Mouse (Mus musculus): ENCODE measurements around the gene Nuf2. TPM values are rescaled to one million over a fixed set of nuclear protein-coding genes. Genes with fewer than 3 reads are reported as not detected.
"Not testable (repeated sequence)": the region's sequence is repeated elsewhere in the genome, so short reads cannot be mapped to it uniquely, and the experiment has no call there.

The Nuf2 gene
- polyA plus RNA-seq, 1 experiment from 2014 or later = 52.4 TPM

DNA sequence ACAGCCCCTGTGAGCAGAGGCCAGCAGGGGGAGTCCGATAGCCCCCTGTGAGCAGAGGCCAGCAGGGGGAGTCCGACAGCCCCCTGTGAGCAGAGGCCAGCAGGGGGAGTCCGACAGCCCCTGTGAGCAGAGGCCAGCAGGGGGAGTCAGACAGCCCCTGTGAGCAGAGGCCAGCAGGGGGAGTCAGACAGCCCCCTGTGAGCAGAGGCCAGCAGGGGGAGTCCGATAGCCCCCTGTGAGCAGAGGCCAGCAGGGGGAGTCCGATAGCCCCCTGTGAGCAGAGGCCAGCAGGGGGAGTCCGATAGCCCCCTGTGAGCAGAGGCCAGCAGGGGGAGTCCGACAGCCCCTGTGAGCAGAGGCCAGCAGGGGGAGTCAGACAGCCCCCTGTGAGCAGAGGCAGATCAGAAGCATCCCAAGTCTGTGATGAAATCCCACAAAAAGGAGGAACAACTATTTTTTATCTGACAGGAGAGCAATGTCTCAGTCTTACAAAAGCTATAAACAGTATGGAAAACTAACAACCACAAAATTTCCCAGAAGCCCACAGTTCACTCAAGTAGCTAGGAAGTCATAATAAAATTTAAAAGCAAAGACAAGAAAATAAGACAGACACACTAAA lies 13.3 kb downstream of the Nuf2 start:
- not testable (repeated sequence) for ATAC-seq; H3K4me2 ChIP-seq; H3K4me1 ChIP-seq; H3K27ac ChIP-seq; H3K9ac ChIP-seq; H3K4me3 ChIP-seq; H3K9me3 ChIP-seq (replicated peaks); H3K27me3 ChIP-seq (replicated peaks)
- WGBS (ENCODE audit: insufficient replicate concordance) = 88% methylated on average over 7 of the region's 7 CpGs
- peaks cover 88% of the 10 kb centered on the region for H3K36me3 ChIP-seq

DNA sequence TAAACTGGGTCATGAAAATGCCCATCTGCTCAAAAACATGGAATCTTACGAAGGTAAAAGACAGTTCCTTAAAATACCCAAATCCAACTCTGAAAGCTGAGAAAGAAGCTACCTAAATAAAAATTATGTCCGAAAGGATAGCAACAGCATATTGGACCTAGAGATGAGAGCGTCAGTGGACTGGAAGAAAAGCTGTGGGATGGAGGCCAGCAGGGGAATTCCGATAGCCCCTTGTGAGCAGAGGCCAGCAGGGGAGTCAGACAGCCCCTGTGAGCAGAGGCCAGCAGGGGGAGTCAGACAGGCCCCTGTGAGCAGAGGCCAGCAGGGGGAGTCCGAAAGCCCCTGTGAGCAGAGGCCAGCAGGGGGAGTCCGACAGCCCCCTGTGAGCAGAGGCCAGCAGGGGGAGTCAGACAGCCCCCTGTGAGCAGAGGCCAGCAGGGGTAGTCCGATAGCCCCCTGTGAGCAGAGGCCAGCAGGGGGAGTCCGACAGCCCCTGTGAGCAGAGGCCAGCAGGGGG lies 13.8 kb downstream of the Nuf2 start:
- no peak overlapping the region for H3K27ac ChIP-seq
- H3K36me3 ChIP-seq = peaks cover 88% of the 10 kb centered on the region
- H3K4me3 ChIP-seq = no peak overlapping the region
- no peak overlapping the region for H3K4me2 ChIP-seq
- 87% methylated on average over 8 of the region's 8 CpGs for WGBS (ENCODE audit: insufficient replicate concordance)
- no peaks in the 10 kb centered on the region for H3K9me3 ChIP-seq (replicated peaks)
- H3K4me1 ChIP-seq = no peaks in the 10 kb centered on the region
- H3K27me3 ChIP-seq (replicated peaks) = no peaks in the 10 kb centered on the region
- ATAC-seq = no peak
- no peak overlapping the region for H3K9ac ChIP-seq

DNA sequence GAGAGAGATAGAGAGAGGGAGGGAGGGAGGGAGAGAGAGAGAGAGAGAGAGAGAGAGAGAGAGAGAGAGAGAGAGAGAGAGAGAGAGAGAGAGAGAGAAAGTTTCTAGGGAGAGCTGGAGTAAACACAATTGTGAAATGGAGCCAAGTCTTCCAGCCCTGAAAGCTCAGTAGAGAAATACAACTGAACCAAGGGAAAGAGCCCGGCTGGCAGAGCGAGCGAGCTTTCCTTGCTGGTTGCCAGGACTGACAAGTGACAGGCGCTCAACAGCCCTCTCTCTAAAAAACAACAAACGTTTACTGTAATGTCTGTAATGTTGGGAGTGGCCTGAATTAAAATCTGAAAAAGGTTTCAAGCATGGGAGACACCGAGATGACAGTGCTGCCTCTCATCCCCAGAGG lies 24.9 kb downstream of the Nuf2 start:
- WGBS (ENCODE audit: insufficient replicate concordance) = 84% methylated on average over 6 of the region's 6 CpGs
- no peak overlapping the region for H3K4me3 ChIP-seq
- H3K4me1 ChIP-seq = no peaks in the 10 kb centered on the region
- no peaks in the 10 kb centered on the region for H3K9me3 ChIP-seq (replicated peaks)
- H3K27me3 ChIP-seq (replicated peaks) = no peaks in the 10 kb centered on the region
- ATAC-seq = no peak
- H3K9ac ChIP-seq = no peak overlapping the region
- H3K4me2 ChIP-seq = no peak overlapping the region
- no peak overlapping the region for H3K27ac ChIP-seq
- H3K36me3 ChIP-seq = peaks cover 98% of the 10 kb centered on the region

DNA sequence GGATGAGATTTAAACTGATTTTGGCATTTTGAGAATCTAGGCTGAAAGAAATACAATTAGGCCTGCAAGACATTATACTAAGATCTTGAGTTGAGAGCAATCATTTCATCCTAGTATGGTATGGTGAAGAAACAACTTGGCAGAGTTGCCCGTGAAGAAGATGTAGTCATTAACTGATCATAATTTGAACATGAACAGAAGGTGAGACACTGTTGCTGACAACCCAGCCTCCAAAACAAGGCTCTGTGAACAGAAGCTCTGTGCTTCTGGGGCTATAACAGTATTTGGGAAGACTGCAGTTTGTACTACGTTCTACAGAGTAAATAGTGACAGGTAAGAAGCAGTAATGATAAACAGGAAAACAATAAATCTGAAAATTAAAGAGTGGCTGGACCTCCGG lies 28.4 kb downstream of the Nuf2 start:
- H3K9ac ChIP-seq = no peak overlapping the region
- no peak overlapping the region for H3K4me3 ChIP-seq
- no peaks in the 10 kb centered on the region for H3K9me3 ChIP-seq (replicated peaks)
- H3K36me3 ChIP-seq = peaks cover 100% of the 10 kb centered on the region
- ATAC-seq = no peak
- WGBS (ENCODE audit: insufficient replicate concordance) = 91% methylated on average over 3 of the region's 3 CpGs
- H3K4me1 ChIP-seq = no peaks in the 10 kb centered on the region
- H3K27me3 ChIP-seq (replicated peaks) = no peaks in the 10 kb centered on the region
- H3K27ac ChIP-seq = no peak overlapping the region
- H3K4me2 ChIP-seq = no peak overlapping the region

DNA sequence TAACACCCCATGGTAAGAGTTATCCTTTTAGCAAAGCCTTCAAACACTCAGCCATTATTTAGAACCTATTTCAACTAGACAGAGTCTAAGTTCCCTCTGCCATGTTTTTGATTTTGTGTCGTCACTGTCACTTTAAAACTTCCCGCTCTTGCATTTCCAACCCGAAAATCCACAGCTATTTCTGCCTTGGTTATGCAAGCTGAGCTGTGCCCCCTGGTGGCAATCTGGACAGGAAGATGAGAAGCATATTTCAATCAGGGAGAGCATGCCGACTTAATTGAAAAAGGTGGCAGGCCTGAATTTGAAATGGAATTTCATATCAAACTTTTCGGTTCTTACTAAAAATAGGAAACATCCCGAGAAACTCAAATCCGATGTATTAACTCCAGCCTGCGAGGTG lies 35.6 kb downstream of the Nuf2 start:
- no peaks in the 10 kb centered on the region for H3K27me3 ChIP-seq (replicated peaks)

DNA sequence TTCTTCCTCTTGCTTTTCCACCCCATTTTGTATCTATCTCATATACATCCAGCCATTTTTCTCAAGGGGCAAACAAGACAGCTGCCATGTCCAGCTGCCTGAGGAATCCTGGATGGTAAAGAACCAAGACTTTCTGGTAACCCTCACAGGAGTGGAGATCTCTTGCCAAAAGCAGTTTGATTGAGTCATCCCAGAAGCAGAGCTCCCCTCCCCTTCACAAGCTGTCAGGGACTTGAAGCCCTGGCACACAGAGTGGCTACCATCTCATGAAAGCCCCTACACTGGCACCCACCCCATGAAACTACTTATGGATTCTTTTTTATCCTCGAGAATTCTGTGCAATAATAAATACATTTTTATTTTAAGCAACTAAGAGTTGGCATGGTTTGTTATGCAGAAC lies 39.7 kb downstream of the Nuf2 start:
- WGBS (ENCODE audit: insufficient replicate concordance) = 42% methylated on average over 1 of the region's 1 CpGs
- ATAC-seq = no peak

More for the DNA sequence above, 35.6 kb downstream of the Nuf2 start:
- no peak for ATAC-seq
- Histone ChIP-seq H3K9me3 (replicated peaks) (no peaks in the 10 kb centered on the region), H3K4me1 (no peaks in the 10 kb centered on the region), H3K9ac (no peak overlapping the region), H3K36me3 (peaks cover 58% of the 10 kb centered on the region), H3K4me2 (no peak overlapping the region), H3K27ac (no peak overlapping the region), H3K4me3 (no peak overlapping the region)
- 78% methylated on average over 8 of the region's 8 CpGs for WGBS (ENCODE audit: insufficient replicate concordance)

DNA sequence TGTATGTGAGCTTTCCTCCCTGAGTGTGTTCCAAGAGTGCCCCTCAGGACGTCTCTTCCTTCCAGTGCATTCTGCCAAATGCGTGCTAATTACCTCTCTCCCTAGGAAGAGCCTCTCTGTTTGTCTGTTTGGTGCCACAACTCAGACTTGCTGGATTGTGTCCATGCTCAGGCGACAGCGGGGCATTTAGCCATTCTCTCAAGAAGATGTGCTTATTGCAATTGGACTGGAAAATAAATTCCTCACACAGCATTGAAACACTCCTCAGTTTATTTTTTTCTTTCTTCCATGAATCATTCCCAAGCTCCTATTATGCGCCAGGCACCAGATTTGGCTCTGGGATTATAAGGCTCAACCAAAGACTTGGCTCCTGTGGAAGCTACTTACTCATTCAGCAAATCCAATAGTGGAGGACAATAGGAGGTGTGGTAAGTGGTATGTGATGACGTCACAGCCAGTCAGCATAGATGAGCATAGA lies 45.8 kb downstream of the Nuf2 start:
- WGBS (ENCODE audit: insufficient replicate concordance) = 65% methylated on average over 6 of the region's 6 CpGs
- no peak overlapping the region for H3K4me3 ChIP-seq
- no peaks in the 10 kb centered on the region for H3K4me1 ChIP-seq
- no peak for ATAC-seq
- no peaks in the 10 kb centered on the region for H3K36me3 ChIP-seq
- H3K9me3 ChIP-seq (replicated peaks) = no peaks in the 10 kb centered on the region
- H3K4me2 ChIP-seq = no peak overlapping the region
- no peak overlapping the region for H3K27ac ChIP-seq
- H3K9ac ChIP-seq = no peak overlapping the region
- H3K27me3 ChIP-seq (replicated peaks) = no peaks in the 10 kb centered on the region

More for the DNA sequence above, 39.7 kb downstream of the Nuf2 start:
- H3K9me3 ChIP-seq (replicated peaks) = no peaks in the 10 kb centered on the region
- peaks cover 18% of the 10 kb centered on the region for H3K36me3 ChIP-seq
- H3K27me3 ChIP-seq (replicated peaks) = no peaks in the 10 kb centered on the region
- no peak overlapping the region for H3K9ac ChIP-seq
- no peak overlapping the region for H3K4me3 ChIP-seq
- H3K4me2 ChIP-seq = no peak overlapping the region
- H3K27ac ChIP-seq = no peak overlapping the region
- no peaks in the 10 kb centered on the region for H3K4me1 ChIP-seq

DNA sequence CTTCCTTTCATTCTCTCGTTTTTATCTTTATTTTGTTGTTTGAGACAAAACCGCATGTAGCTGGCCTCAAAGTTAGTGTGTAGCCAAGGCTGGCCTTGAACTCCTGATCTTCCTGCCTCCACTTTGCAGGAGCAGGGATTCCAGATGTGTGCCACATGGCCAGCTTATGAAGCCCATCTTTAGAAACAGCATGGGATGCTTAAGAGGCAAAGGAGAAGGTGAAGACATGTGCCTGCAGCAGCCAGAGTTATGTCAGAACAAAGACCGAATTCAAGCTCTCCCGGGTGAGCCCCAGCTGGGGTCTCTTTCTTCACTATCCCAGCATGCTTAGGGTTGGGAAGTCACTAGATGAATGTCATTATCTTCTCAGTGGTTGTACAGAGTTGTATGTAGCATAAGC lies 46.7 kb downstream of the Nuf2 start:
- Histone ChIP-seq H3K27ac (no peak overlapping the region), H3K9ac (no peak overlapping the region), H3K9me3 (replicated peaks) (no peaks in the 10 kb centered on the region), H3K36me3 (no peaks in the 10 kb centered on the region), H3K4me3 (no peak overlapping the region), H3K27me3 (replicated peaks) (no peaks in the 10 kb centered on the region), H3K4me2 (no peak overlapping the region), H3K4me1 (no peaks in the 10 kb centered on the region)
- 56% methylated on average over 4 of the region's 4 CpGs for WGBS (ENCODE audit: insufficient replicate concordance)
- ATAC-seq = no peak

DNA sequence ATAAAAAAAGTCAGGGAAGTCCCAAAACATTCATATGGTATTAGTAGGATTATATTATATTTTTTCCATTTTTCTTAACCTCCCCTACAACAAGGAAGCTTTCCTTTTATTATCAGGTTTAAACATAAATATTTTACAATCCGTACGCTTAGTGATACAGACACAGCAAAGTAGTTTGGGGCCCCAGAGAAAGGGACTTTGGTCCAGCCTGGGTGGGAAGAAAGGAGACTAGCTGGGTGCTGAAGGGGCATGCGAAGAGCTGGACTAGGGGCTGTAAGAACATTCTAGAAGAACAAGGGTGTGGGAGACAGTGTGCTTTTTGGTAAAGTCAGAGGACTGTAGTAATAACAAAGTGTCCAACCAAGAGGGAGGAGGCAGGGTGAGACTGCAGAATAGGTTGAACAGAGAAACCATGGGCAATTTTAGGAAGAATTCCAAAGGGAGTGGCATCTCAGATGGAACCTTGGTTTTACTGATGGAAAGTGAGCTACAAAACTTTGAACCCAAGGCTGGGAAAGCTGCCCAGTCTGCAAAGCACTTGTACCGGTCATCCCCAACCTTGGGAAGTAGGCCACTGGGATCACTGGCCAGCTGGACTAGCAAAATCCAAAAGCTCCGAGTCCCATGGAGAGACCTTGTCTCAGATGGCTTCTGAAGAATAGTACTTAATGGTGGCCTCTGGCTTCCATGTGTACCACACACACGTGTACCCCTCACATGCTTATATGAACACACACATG lies 48.5 kb downstream of the Nuf2 start:
- WGBS (ENCODE audit: insufficient replicate concordance) = 79% methylated on average over 6 of the region's 6 CpGs
- H3K4me3 ChIP-seq = no peak overlapping the region

DNA sequence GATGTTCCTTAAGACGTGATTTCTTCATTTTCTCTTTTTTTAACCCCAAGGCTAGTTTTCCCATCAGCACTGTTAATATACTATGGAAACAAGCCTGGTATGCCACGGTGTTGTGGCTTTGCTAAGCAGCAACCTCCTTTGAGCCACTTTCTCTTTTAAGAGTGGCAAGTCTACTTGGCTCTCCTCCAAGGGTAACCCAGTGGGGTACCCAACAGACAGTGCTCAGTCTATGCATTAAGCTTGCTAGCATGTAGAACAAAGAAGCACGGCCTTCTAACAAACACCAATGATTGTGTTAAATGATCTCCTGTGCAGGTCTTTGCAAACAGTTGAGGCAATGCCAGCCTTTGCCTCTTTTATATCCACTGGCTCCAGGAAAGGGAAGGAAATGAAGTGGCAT lies 60.1 kb downstream of the Nuf2 start:
- H3K36me3 ChIP-seq = no peaks in the 10 kb centered on the region
- no peaks in the 10 kb centered on the region for H3K9me3 ChIP-seq (replicated peaks)
- no peak overlapping the region for H3K4me2 ChIP-seq
- no peaks in the 10 kb centered on the region for H3K4me1 ChIP-seq
- H3K27ac ChIP-seq = no peak overlapping the region
- H3K27me3 ChIP-seq (replicated peaks) = no peaks in the 10 kb centered on the region
- H3K9ac ChIP-seq = no peak overlapping the region
- 61% methylated on average over 3 of the region's 3 CpGs for WGBS (ENCODE audit: insufficient replicate concordance)
- no peak overlapping the region for H3K4me3 ChIP-seq
- ATAC-seq = no peak

More for the DNA sequence above, 48.5 kb downstream of the Nuf2 start:
- H3K9me3 ChIP-seq (replicated peaks) = no peaks in the 10 kb centered on the region
- ATAC-seq = no peak
- H3K27ac ChIP-seq = no peak overlapping the region
- no peak overlapping the region for H3K9ac ChIP-seq
- no peaks in the 10 kb centered on the region for H3K27me3 ChIP-seq (replicated peaks)
- no peaks in the 10 kb centered on the region for H3K4me1 ChIP-seq
- no peaks in the 10 kb centered on the region for H3K36me3 ChIP-seq
- no peak overlapping the region for H3K4me2 ChIP-seq

DNA sequence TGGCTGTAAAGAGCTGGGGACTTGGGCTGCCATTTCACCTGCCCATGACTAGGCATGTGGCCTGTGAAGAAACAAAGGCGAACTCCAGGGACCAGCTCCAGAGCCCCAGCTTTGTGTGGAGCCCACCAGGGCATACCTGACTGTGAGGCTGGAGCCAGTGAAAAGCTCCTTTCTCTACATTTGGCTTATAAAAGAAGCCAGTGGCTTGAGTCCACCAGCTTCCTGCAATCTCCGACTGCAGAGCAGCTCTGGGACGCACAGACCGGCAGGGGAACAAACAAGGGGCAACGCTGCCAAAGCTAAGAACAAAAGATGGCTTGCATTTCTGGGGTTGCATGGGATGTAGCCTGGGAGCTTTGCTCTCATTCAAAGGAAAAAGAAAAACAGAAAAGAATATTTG lies 63.5 kb downstream of the Nuf2 start:
- 71% methylated on average over 5 of the region's 5 CpGs for WGBS (ENCODE audit: insufficient replicate concordance)
- no peak for ATAC-seq
- H3K9ac ChIP-seq = no peak overlapping the region

DNA sequence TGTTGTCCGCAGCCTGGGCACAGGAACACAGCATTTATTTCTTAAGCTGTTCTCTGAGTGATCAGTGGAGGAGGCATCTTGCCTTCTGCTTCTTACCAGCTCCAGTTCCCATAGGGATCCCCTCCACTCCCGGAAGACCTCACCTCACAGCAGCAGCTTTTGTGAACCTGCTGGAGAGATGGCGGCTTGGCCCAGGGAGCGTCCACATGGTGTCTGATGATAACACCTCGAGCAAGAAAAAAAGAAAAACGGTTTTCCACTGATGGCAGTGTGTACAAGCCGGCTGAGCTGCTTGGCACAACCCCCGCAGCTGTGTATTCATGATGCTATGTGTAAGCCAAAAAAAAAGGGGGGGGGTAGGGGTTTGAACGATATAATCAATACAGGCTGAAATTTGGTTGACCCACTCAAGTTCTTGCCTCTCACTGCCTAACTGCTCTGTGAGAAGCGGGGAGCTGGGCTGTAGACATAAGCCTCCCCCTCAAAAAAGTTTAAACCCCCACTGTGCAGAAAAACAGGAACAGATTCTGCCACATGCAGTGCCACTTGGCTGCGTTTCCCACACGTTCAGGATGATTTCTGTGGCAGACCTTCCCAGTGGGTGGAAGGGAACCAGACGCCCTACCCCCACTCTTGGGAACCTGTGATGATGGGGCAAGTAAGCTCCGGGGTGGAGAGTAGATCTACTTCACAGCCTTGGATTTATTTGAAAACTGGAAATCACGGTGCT lies 68.7 kb downstream of the Nuf2 start:
- Histone ChIP-seq H3K9ac (no peak overlapping the region), H3K9me3 (replicated peaks) (no peaks in the 10 kb centered on the region), H3K4me2 (no peak overlapping the region), H3K27me3 (replicated peaks) (no peaks in the 10 kb centered on the region), H3K4me1 (no peaks in the 10 kb centered on the region), H3K4me3 (no peak overlapping the region), H3K36me3 (no peaks in the 10 kb centered on the region), H3K27ac (no peak overlapping the region)
- no peak for ATAC-seq
- 66% methylated on average over 15 of the region's 15 CpGs for WGBS (ENCODE audit: insufficient replicate concordance)

More for the DNA sequence above, 63.5 kb downstream of the Nuf2 start:
- Histone ChIP-seq H3K27ac (no peak overlapping the region), H3K9me3 (replicated peaks) (no peaks in the 10 kb centered on the region), H3K36me3 (no peaks in the 10 kb centered on the region), H3K27me3 (replicated peaks) (no peaks in the 10 kb centered on the region), H3K4me2 (no peak overlapping the region), H3K4me1 (no peaks in the 10 kb centered on the region), H3K4me3 (no peak overlapping the region)

Data from liver, embryonic 12.5 days (tissue).